Mouse (Mus musculus) activated CD4-positive, CD25-positive, alpha-beta regulatory T cell, adult 9 weeks (primary cell): Measurements from ENCODE around the gene 4930451I11Rik. TPM values are rescaled to one million over a fixed set of nuclear protein-coding genes. Genes with fewer than 3 reads are reported as not detected.

Source experiments
- polyA plus RNA-seq: library from polyadenylated mRNA; unstranded; fragments of 100-300 nt; shearing (Covaris generic); gene quantifications from one replicate; pipeline ENCODE4 v1.2.1, GENCODE M21; 2017

The 4930451I11Rik gene
- polyA plus RNA-seq: not detected

GRCm38 (mm10) chr7:126831539-126831938 is at the start of gene 4930451I11Rik:
TSS of gene 4930451I11Rik (minus strand) at chr7:126831639.

GRCm38 (mm10) chr7:126862147-126862784 is 30.8 kb upstream of the 4930451I11Rik start, which contains the start of gene Ino80e:
TSS of gene Ino80e (minus strand) at chr7:126862377.

GRCm38 (mm10) chr7:126861429-126862130 is 30.1 kb upstream of the 4930451I11Rik start, which contains the start of gene Hirip3:
TSS of gene Hirip3 (plus strand) at chr7:126861972.

GRCm38 (mm10) chr7:126847116-126847420 is 15.6 kb upstream of the 4930451I11Rik start, which contains the start of gene Doc2a:
TSS of gene Doc2a (plus strand) at chr7:126847416.

GRCm38 (mm10) chr7:126797411-126798126 is 33.9 kb downstream of the 4930451I11Rik start, which contains the start of gene Fam57b:
TSS of gene Fam57b (plus strand) at chr7:126797668.

GRCm38 (mm10) chr7:126791851-126792720 is 39.4 kb downstream of the 4930451I11Rik start, which contains the start of gene Ppp4c:
TSS of gene Ppp4c (minus strand) at chr7:126792496.

GRCm38 (mm10) chr7:126780971-126781635 is 50.3 kb downstream of the 4930451I11Rik start, which contains the start of gene Tbx6:
TSS of gene Tbx6 (plus strand) at chr7:126781483.

Other genes with a start within 250 kb of the 4930451I11Rik start
- 4.3 TPM for gene Apobr, start 246.7 kb downstream of the 4930451I11Rik start, polyA plus RNA-seq
- 120 TPM for gene Cln3, start 245.8 kb downstream of the 4930451I11Rik start, polyA plus RNA-seq
- gene Il27, start 236.7 kb downstream of the 4930451I11Rik start, polyA plus RNA-seq: not detected
- not detected for gene Nupr1, start 200.8 kb downstream of the 4930451I11Rik start, polyA plus RNA-seq
- gene Sgf29, start 182.3 kb downstream of the 4930451I11Rik start, polyA plus RNA-seq: 109 TPM
- 1.5 TPM for gene Sult1a1, start 155.2 kb downstream of the 4930451I11Rik start, polyA plus RNA-seq
- gene Bola2, start 136.2 kb downstream of the 4930451I11Rik start, polyA plus RNA-seq: 130 TPM
- gene Slx1b, start 135.9 kb downstream of the 4930451I11Rik start, polyA plus RNA-seq: 11.5 TPM
- 3,436 TPM for gene Coro1a, start 123.9 kb downstream of the 4930451I11Rik start, polyA plus RNA-seq
- gene Mapk3, start 72.0 kb downstream of the 4930451I11Rik start, polyA plus RNA-seq: 29.4 TPM
- gene Gdpd3, start 65.3 kb downstream of the 4930451I11Rik start, polyA plus RNA-seq: 0.93 TPM
- 283 TPM for gene Ypel3, start 54.7 kb downstream of the 4930451I11Rik start, polyA plus RNA-seq
- gene Tbx6, start 50.2 kb downstream of the 4930451I11Rik start, polyA plus RNA-seq: 4.4 TPM
- gene Ppp4c, start 39.1 kb downstream of the 4930451I11Rik start, polyA plus RNA-seq: 420 TPM
- gene Fam57b, start 34.0 kb downstream of the 4930451I11Rik start, polyA plus RNA-seq: not detected
- gene Doc2a, start 15.8 kb upstream of the 4930451I11Rik start, polyA plus RNA-seq: not detected
- 9.9 TPM for gene Hirip3, start 30.3 kb upstream of the 4930451I11Rik start, polyA plus RNA-seq
- gene Ino80e, start 30.7 kb upstream of the 4930451I11Rik start, polyA plus RNA-seq: 97.3 TPM
- gene Taok2, start 53.1 kb upstream of the 4930451I11Rik start, polyA plus RNA-seq: 61.6 TPM
- gene Tmem219, start 91.3 kb upstream of the 4930451I11Rik start, polyA plus RNA-seq: 47.8 TPM
- 11.5 TPM for gene Kctd13, start 97.2 kb upstream of the 4930451I11Rik start, polyA plus RNA-seq
- 0.17 TPM for gene Asphd1, start 117.9 kb upstream of the 4930451I11Rik start, polyA plus RNA-seq
- gene Sez6l2, start 118.9 kb upstream of the 4930451I11Rik start, polyA plus RNA-seq: 1.5 TPM
- 320 TPM for gene Cdipt, start 144.3 kb upstream of the 4930451I11Rik start, polyA plus RNA-seq
- 2.9 TPM for gene Cdiptos, start 144.5 kb upstream of the 4930451I11Rik start, polyA plus RNA-seq
- gene Mvp, start 183.0 kb upstream of the 4930451I11Rik start, polyA plus RNA-seq: 59.1 TPM
- gene Pagr1b, start 184.8 kb upstream of the 4930451I11Rik start, polyA plus RNA-seq: 0.97 TPM
- gene Pagr1a, start 185.7 kb upstream of the 4930451I11Rik start, polyA plus RNA-seq: 149 TPM
- 32.7 TPM for gene Gm42742, start 189.5 kb upstream of the 4930451I11Rik start, polyA plus RNA-seq
- 14.6 TPM for gene Prrt2, start 189.6 kb upstream of the 4930451I11Rik start, polyA plus RNA-seq
- gene Maz, start 195.4 kb upstream of the 4930451I11Rik start, polyA plus RNA-seq: 24.7 TPM
- 18.7 TPM for gene Kif22, start 210.8 kb upstream of the 4930451I11Rik start, polyA plus RNA-seq